Mouse (Mus musculus) MEL (cell line): ENCODE measurements around the gene Cpm.

Experiments
- CHD2 ChIP-seq: IDR thresholded peaks from 2 replicates; pipeline ENCODE4 v1.6.1; 2011; ENCODE audit warnings: low read length, improper control_type of control experiment
- CTCF ChIP-seq, 3 experiments: IDR thresholded peaks in 2 of 3; conservative IDR thresholded peaks in 1 of 3; 2 replicates each; pipeline ENCODE4 v1.5.1; 2011 to 2012; ENCODE audit warnings: low read length in 3 of 3, low read depth in 2 of 3, mild to moderate bottlenecking in 2 of 3, improper control_type of control experiment in 1 of 3, inconsistent platforms in 1 of 3, mixed read lengths in 1 of 3, moderate library complexity in 1 of 3; ENCODE audit not compliant: control insufficient read depth in 1 of 3, insufficient read depth in 1 of 3, poor library complexity in 1 of 3, severe bottlenecking in 1 of 3
- ELF1 ChIP-seq: IDR thresholded peaks from 2 replicates; pipeline ENCODE4 v1.6.1; 2014; ENCODE audit warnings: low read depth, mild to moderate bottlenecking, inconsistent platforms, low read length, improper control_type of control experiment, moderate library complexity
- EP300 ChIP-seq, 2 experiments: IDR thresholded peaks; 2 replicates each; pipeline ENCODE4 v1.6.1; 2011; ENCODE audit warnings: improper control_type of control experiment in 2 of 2, low read length in 2 of 2, low read depth in 1 of 2, mild to moderate bottlenecking in 1 of 2
- ETS1 ChIP-seq: IDR thresholded peaks from 2 replicates; pipeline ENCODE4 v1.6.1; 2012; ENCODE audit warnings: low read depth, mild to moderate bottlenecking, inconsistent platforms, low read length, improper control_type of control experiment, moderate library complexity
- MAZ ChIP-seq: IDR thresholded peaks from 2 replicates; pipeline ENCODE4 v1.6.1; 2012; ENCODE audit warnings: low read depth, mild to moderate bottlenecking, inconsistent platforms, low read length, improper control_type of control experiment
- MXI1 ChIP-seq: IDR thresholded peaks from 2 replicates; pipeline ENCODE4 v1.6.1; 2011; ENCODE audit warnings: mild to moderate bottlenecking, low read depth, low read length, improper control_type of control experiment
- NRF1 ChIP-seq: IDR thresholded peaks from 2 replicates; pipeline ENCODE4 v1.6.1; 2014; ENCODE audit warnings: low read depth, mild to moderate bottlenecking, inconsistent platforms, low read length, improper control_type of control experiment, moderate library complexity; ENCODE audit not compliant: poor library complexity, insufficient read depth, severe bottlenecking
- POLR2A ChIP-seq, 2 experiments: IDR thresholded peaks; 2 replicates each; pipeline ENCODE4 v1.6.1; 2011 to 2012; ENCODE audit warnings: low read length in 2 of 2, mild to moderate bottlenecking in 2 of 2, control low read depth in 1 of 2, improper control_type of control experiment in 1 of 2, low read depth in 1 of 2, moderate library complexity in 1 of 2; ENCODE audit not compliant: control insufficient read depth in 1 of 2, insufficient read depth in 1 of 2, poor library complexity in 1 of 2
- TAL1 ChIP-seq: IDR thresholded peaks from 2 replicates; pipeline ENCODE4 v1.6.1; 2012; ENCODE audit warnings: mild to moderate bottlenecking, inconsistent platforms, low read length, moderate library complexity, mixed read lengths
- ZNF384 ChIP-seq: IDR thresholded peaks from 2 replicates; pipeline ENCODE4 v1.6.1; 2012; ENCODE audit warnings: low read depth, mild to moderate bottlenecking, inconsistent platforms, low read length, improper control_type of control experiment

GRCm38 (mm10) chr10:117671930-117672666 is 42.8 kb downstream of the Cpm start:
- no peak for TF ChIP-seq CTCF (IDR thresholded peaks at IDR 0.05 in 2 of 3, conservative IDR thresholded peaks at IDR 0.05 in 1 of 3; ENCODE audit: control insufficient read depth in 1 of 3, insufficient read depth in 1 of 3, low read depth in 2 of 3, low read length in 3 of 3, poor library complexity in 1 of 3, severe bottlenecking in 1 of 3)
- TF ChIP-seq EP300 (IDR thresholded peaks at IDR 0.05; ENCODE audit: low read depth in 1 of 2, low read length in 2 of 2): no peak
- TF ChIP-seq MXI1: no peak
- no peak for TF ChIP-seq ELF1
- TF ChIP-seq POLR2A (IDR thresholded peaks at IDR 0.05; ENCODE audit: control insufficient read depth in 1 of 2, insufficient read depth in 1 of 2, low read depth in 1 of 2, low read length in 2 of 2, poor library complexity in 1 of 2): no peak
- TF ChIP-seq NRF1: no peak
- no peak for TF ChIP-seq ZNF384
- TF ChIP-seq TAL1: no peak
- TF ChIP-seq MAZ: no peak
- no peak for TF ChIP-seq ETS1
- no peak for TF ChIP-seq CHD2
